Mouse (Mus musculus): ENCODE measurements around the gene Sec63. TPM values are rescaled to one million over a fixed set of nuclear protein-coding genes. Genes with fewer than 3 reads are reported as not detected.

The Sec63 gene
- polyA plus RNA-seq, 1 experiment from 2014 or later, result 33.8 TPM

DNA sequence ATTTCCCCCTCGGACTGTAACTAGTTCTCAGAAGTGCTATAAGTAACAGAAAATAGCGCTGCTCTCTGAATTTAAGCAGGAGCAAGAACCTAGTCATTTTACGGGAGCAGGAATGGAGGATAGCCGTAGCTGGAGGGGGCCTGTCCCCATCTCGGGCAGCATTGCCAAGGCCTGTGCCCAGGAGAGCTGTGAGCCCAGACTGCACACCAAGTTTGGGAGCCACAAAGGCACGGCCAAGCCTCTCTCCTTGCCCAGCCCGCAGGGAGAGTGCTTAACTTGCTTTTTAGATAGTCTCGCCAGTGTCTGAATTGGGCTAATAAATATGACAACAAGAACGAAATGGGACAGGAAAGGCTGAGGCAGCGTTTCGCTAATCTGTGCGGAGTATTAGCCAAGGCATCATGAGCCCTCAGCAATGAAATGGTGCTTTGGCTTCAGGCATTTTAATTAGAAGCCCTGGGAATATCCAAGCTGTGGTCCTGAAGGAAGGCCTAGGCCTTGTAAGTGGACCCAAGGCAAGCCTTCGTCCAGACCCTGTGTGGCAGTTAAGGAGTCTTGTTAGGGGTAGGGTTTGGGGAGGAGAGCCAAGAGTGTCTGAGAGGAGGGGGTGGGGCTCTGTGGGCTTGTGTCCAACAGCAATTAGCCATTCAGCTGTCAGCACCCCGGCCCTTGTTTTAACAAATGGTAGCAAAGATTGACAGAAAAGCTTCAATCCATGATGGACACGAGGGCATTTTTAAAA, 111.1 kb downstream of the Sec63 start:
- no peak overlapping the region for H3K4me3 ChIP-seq
- H3K36me3 ChIP-seq, result no peaks in the 10 kb centered on the region
- no peaks in the 10 kb centered on the region for H3K27me3 ChIP-seq (replicated peaks)
- H3K4me1 ChIP-seq, result no peaks in the 10 kb centered on the region
- ATAC-seq (ENCODE audit: low FRiP score, low read depth), result no peak
- H3K27ac ChIP-seq, result no peak overlapping the region
- WGBS, result 71% methylated on average over 15 of the region's 15 CpGs
- H3K4me2 ChIP-seq (replicated peaks), result no peak overlapping the region
- H3K9me3 ChIP-seq, result no peaks in the 10 kb centered on the region
- no peak overlapping the region for H3K9ac ChIP-seq

DNA sequence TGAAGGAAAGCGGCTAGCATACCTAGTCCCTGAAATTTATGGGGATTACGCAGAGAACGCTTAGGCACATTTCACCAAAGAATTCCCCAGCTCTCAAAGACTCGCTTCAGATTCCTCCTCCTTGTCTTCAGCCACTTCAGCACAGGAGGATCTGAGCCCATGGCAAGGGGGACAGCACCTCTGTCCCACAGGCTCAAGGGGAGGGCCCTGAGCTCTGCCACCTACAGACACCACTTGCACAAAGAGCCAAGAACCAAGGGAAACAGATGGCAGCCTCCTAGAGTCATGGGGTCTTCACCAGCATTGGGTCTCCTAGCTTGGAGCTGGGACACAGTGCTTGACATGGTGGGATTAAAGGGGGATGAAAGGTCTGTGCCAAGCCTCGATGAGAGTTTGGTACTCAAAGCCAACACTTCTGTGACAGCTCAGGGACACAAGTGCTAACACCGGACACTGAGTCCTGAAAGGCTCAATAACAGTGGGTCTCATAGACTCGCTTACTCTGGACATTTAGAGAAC, 111.8 kb downstream of the Sec63 start:
- H3K36me3 ChIP-seq, result no peaks in the 10 kb centered on the region
- H3K4me2 ChIP-seq (replicated peaks), result no peak overlapping the region
- H3K27ac ChIP-seq, result no peak overlapping the region; the same call in 1 of the 2 replicates
- H3K4me1 ChIP-seq, result no peaks in the 10 kb centered on the region
- no peak overlapping the region for H3K9ac ChIP-seq
- H3K27me3 ChIP-seq (replicated peaks), result no peaks in the 10 kb centered on the region
- H3K4me3 ChIP-seq, result no peak overlapping the region
- 84% methylated on average over 7 of the region's 7 CpGs for WGBS
- ATAC-seq (ENCODE audit: low FRiP score, low read depth), result no peak
- no peaks in the 10 kb centered on the region for H3K9me3 ChIP-seq

DNA sequence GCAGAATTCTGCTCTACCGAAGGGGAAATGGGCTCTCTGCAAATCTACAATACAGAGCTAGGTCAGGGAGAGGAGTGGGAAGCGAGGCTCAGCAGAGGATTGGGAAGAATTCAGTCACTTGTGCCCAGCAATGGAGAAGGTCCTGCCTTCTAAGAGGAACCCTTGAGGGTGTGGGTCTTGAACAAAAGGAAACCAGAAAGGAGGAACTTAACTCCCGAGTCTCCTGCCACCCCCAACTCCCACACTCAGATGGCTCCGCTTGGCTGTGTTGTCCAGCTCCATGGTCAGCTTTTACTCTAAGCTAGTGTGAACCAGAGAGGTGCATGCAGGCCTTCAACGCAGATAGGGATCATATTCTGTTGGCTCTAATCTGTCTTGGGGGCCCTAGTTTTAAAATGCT, 114.9 kb downstream of the Sec63 start:
- Histone ChIP-seq H3K27me3 (replicated peaks) (no peaks in the 10 kb centered on the region), H3K27ac (no peak overlapping the region), H3K9ac (no peak overlapping the region), H3K4me2 (replicated peaks) (no peak overlapping the region), H3K36me3 (no peaks in the 10 kb centered on the region), H3K4me3 (no peak overlapping the region), H3K4me1 (no peaks in the 10 kb centered on the region), H3K9me3 (no peaks in the 10 kb centered on the region)
- no peak for ATAC-seq (ENCODE audit: low FRiP score, low read depth)
- 80% methylated on average over 5 of the region's 5 CpGs for WGBS

DNA sequence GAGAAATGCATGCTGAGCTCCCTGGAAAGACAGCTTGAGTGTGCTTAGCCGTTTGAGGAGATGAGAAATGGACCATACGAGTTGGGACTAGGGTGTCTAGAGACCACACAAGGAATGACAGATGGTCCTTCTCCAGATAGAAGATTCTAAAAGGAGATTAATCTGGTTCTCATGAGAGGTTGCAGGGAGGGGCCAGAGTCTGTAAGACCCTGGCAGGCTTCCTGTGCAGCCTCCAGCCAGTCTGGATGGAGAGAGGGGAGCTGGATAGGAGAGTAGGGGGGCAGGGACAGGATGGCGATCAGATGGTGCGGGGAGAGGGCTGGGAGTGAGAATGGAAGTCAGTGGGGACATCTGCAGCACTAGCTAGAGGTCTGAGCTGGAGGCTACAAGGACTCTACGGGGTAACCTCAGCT, 118.0 kb downstream of the Sec63 start:
- Histone ChIP-seq H3K9me3 (no peaks in the 10 kb centered on the region), H3K4me3 (no peak overlapping the region), H3K9ac (no peak overlapping the region), H3K36me3 (no peaks in the 10 kb centered on the region), H3K4me2 (replicated peaks) (no peak overlapping the region), H3K4me1 (no peaks in the 10 kb centered on the region), H3K27me3 (replicated peaks) (no peaks in the 10 kb centered on the region), H3K27ac (no peak overlapping the region)
- ATAC-seq (ENCODE audit: low FRiP score, low read depth), result no peak
- 84% methylated on average over 5 of the region's 5 CpGs for WGBS

DNA sequence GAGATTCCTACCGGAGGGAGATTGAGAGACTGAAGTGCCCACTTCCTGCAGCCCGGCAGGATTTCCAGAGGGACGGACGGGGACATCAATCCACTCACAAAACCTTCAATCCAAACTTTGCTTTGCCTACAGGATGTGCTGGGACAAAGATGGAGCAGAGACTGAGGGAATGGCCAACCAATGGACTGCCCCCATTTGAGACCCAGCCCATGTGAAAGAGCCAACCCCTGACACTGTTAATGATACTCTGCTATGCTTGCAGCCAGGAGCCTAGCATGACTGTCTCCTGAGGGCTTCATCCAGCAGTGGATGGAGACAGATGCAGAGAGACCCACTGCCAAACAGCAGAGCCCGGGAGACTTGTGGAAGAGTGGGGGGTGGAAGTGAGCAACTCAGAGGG, 118.4 kb downstream of the Sec63 start:
- H3K27me3 ChIP-seq (replicated peaks), result no peaks in the 10 kb centered on the region; the same call in 1 of the 2 replicates
- no peak overlapping the region for H3K4me2 ChIP-seq (replicated peaks)
- 87% methylated on average over 5 of the region's 5 CpGs for WGBS
- no peaks in the 10 kb centered on the region for H3K36me3 ChIP-seq
- H3K27ac ChIP-seq, result no peak overlapping the region
- no peaks in the 10 kb centered on the region for H3K9me3 ChIP-seq
- no peak overlapping the region for H3K4me3 ChIP-seq
- H3K4me1 ChIP-seq, result no peaks in the 10 kb centered on the region
- ATAC-seq (ENCODE audit: low FRiP score, low read depth), result no peak
- no peak overlapping the region for H3K9ac ChIP-seq

Other genes with a start within 250 kb of the Sec63 start
- gene Nr2e1, start 177.9 kb upstream of the Sec63 start, polyA plus RNA-seq (2016; fragmentation: Nextera tagmentation; extraction: Ambion mirVana), result not detected in 2 replicates
- gene Ostm1, start 177.7 kb upstream of the Sec63 start, polyA plus RNA-seq (2016; fragmentation: Nextera tagmentation; extraction: Ambion mirVana), result 21.7 and 24.1 TPM in 2 replicates
- 2.8 and 3.0 TPM in 2 replicates for gene Scml4, start 98.9 kb downstream of the Sec63 start, polyA plus RNA-seq (2016; fragmentation: Nextera tagmentation; extraction: Ambion mirVana)